Mouse (Mus musculus): ENCODE measurements around the gene Msgn1. TPM values are rescaled to one million over a fixed set of nuclear protein-coding genes. Genes with fewer than 3 reads are reported as not detected.

The Msgn1 gene
- polyA plus RNA-seq (2015; fragmentation: Nextera tagmentation; extraction: Ambion mirVana), result not detected in 2 replicates

GRCm38 (mm10) chr12:11208872-11209271 is at the start of gene Msgn1:
TSS of gene Msgn1 (minus strand) at chr12:11208972.
- no peak within 1 kb of the TSS for H3K4me3 ChIP-seq (ENCODE audit: low read length)
- ATAC-seq, result no peak
- 62% methylated on average over 5 of the region's 5 CpGs for WGBS
- H3K9ac ChIP-seq (ENCODE audit: low read depth, low read length), result no peak within 1 kb of the TSS
- H3K27ac ChIP-seq (ENCODE audit: low read depth, low read length), result no peak within 1 kb of the TSS
- no peaks in the 10 kb centered on the region for H3K36me3 ChIP-seq (ENCODE audit: control insufficient read depth, insufficient read depth, low read length)
- no peaks in the 10 kb centered on the region for H3K4me1 ChIP-seq (ENCODE audit: control insufficient read depth, insufficient read depth, low read depth, low read length)
- no peak within 1 kb of the TSS for H3K4me2 ChIP-seq (ENCODE audit: low read length)
- H3K27me3 ChIP-seq (replicated peaks; ENCODE audit: control insufficient read depth, insufficient read depth, low read length), result no peaks in the 10 kb centered on the region
- no peaks in the 10 kb centered on the region for H3K9me3 ChIP-seq (ENCODE audit: control insufficient read depth, low read length)

GRCm38 (mm10) chr12:11250322-11250721 is 41.5 kb upstream of the Msgn1 start:
- H3K36me3 ChIP-seq (ENCODE audit: control insufficient read depth, insufficient read depth, low read length), result no peaks in the 10 kb centered on the region
- WGBS, result 83% methylated on average over 3 of the region's 3 CpGs
- H3K4me2 ChIP-seq (ENCODE audit: low read length), result no peak overlapping the region
- no peak overlapping the region for H3K9ac ChIP-seq (ENCODE audit: low read depth, low read length)
- H3K27ac ChIP-seq (ENCODE audit: low read depth, low read length), result no peak overlapping the region
- no peaks in the 10 kb centered on the region for H3K9me3 ChIP-seq (ENCODE audit: control insufficient read depth, low read length)
- no peak overlapping the region for H3K4me3 ChIP-seq (ENCODE audit: low read length)
- H3K27me3 ChIP-seq (replicated peaks; ENCODE audit: control insufficient read depth, insufficient read depth, low read length), result no peaks in the 10 kb centered on the region
- ATAC-seq, result no peak
- no peaks in the 10 kb centered on the region for H3K4me1 ChIP-seq (ENCODE audit: control insufficient read depth, insufficient read depth, low read depth, low read length)

GRCm38 (mm10) chr12:11247460-11247859 is 38.7 kb upstream of the Msgn1 start:
- no peaks in the 10 kb centered on the region for H3K9me3 ChIP-seq (ENCODE audit: control insufficient read depth, low read length)
- H3K27me3 ChIP-seq (replicated peaks; ENCODE audit: control insufficient read depth, insufficient read depth, low read length), result no peaks in the 10 kb centered on the region
- H3K27ac ChIP-seq (ENCODE audit: low read depth, low read length), result no peak overlapping the region
- H3K4me3 ChIP-seq (ENCODE audit: low read length), result no peak overlapping the region
- H3K36me3 ChIP-seq (ENCODE audit: control insufficient read depth, insufficient read depth, low read length), result no peaks in the 10 kb centered on the region
- no peaks in the 10 kb centered on the region for H3K4me1 ChIP-seq (ENCODE audit: control insufficient read depth, insufficient read depth, low read depth, low read length)
- no peak overlapping the region for H3K4me2 ChIP-seq (ENCODE audit: low read length)
- ATAC-seq, result no peak
- H3K9ac ChIP-seq (ENCODE audit: low read depth, low read length), result no peak overlapping the region
- WGBS, result 100% methylated on average over 1 of the region's 1 CpGs

DNA sequence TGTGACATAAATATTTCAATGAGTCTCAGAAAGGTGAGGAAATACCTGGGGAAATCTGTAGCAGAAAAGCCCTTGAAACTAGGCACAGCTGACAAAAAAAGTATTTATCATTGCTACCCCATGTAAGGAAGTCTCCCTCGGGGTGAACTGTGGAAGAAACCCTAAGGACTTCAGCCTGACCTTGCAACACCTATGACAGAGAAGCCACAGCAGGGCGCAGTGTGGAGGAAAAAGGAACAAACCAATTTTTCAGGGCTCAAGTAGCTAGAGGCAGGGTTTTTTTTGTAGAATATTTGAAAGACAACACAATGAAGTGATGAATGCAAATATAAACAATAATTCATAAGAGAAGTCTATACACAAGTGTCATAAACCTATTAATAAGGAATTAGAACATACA is 27.2 kb upstream of the Msgn1 start:
- no peak for ATAC-seq
- WGBS, result 73% methylated on average over 2 of the region's 2 CpGs
- H3K27ac ChIP-seq (ENCODE audit: low read depth, low read length), result no peak overlapping the region
- no peaks in the 10 kb centered on the region for H3K36me3 ChIP-seq (ENCODE audit: control insufficient read depth, insufficient read depth, low read length)
- H3K4me2 ChIP-seq (ENCODE audit: low read length), result no peak overlapping the region
- H3K4me3 ChIP-seq (ENCODE audit: low read length), result no peak overlapping the region
- no peaks in the 10 kb centered on the region for H3K9me3 ChIP-seq (ENCODE audit: control insufficient read depth, low read length)
- H3K9ac ChIP-seq (ENCODE audit: low read depth, low read length), result no peak overlapping the region
- no peaks in the 10 kb centered on the region for H3K4me1 ChIP-seq (ENCODE audit: control insufficient read depth, insufficient read depth, low read depth, low read length)
- no peaks in the 10 kb centered on the region for H3K27me3 ChIP-seq (replicated peaks; ENCODE audit: control insufficient read depth, insufficient read depth, low read length)

- Histone ChIP-seq H3K36me3 (ENCODE audit: control insufficient read depth, insufficient read depth, low read length) (no peaks in the 10 kb centered on the region), H3K4me3 (ENCODE audit: low read length) (no peak overlapping the region), H3K9ac (ENCODE audit: low read depth, low read length) (no peak overlapping the region), H3K4me2 (ENCODE audit: low read length) (no peak overlapping the region), H3K9me3 (ENCODE audit: control insufficient read depth, low read length) (no peaks in the 10 kb centered on the region), H3K27me3 (replicated peaks; ENCODE audit: control insufficient read depth, insufficient read depth, low read length) (no peaks in the 10 kb centered on the region), H3K27ac (ENCODE audit: low read depth, low read length) (no peak overlapping the region), H3K4me1 (ENCODE audit: control insufficient read depth, insufficient read depth, low read depth, low read length) (no peaks in the 10 kb centered on the region)
- ATAC-seq, result no peak
- 74% methylated on average over 2 of the region's 2 CpGs for WGBS
Observed at GRCm38 (mm10) chr12:11230267-11230666, 21.5 kb upstream of the Msgn1 start.

DNA sequence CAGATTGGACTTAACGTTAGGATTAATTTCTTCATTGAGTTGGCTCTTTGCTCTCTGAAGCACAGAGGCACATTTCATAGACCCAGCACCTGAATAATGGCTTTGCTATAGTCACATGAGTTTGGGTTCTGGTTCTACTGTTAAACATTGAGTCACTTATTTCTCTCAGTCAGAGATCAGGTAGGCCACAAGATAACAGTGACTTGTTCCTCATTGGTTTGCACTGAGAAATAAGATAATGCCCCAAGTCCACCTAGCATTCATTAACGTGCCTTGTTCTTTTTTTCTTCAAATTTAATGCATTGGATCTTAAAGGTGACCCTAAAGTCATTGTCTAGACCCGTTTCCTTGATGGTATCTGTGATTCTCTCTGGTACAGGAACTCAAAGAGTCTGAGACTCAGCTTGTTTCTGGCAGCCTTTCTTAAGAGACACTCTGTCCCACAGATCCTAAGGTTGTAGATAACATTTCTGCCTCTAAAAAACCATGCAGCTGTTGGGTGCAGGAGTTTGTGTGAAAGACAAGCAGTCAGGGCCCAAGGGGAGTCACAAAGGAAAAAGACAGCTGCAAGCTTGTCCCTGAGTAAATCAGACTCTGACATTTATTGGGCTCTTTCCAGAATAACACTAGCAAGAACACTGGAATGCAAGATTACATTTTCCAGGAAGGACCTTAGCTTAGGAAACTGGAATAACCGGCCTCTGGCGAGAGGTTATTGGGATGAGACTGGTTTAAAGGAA is 17.9 kb upstream of the Msgn1 start:
- Histone ChIP-seq H3K27me3 (replicated peaks; ENCODE audit: control insufficient read depth, insufficient read depth, low read length) (no peaks in the 10 kb centered on the region), H3K27ac (ENCODE audit: low read depth, low read length) (no peak overlapping the region), H3K4me1 (ENCODE audit: control insufficient read depth, insufficient read depth, low read depth, low read length) (no peaks in the 10 kb centered on the region), H3K4me2 (ENCODE audit: low read length) (no peak overlapping the region), H3K36me3 (ENCODE audit: control insufficient read depth, insufficient read depth, low read length) (no peaks in the 10 kb centered on the region), H3K4me3 (ENCODE audit: low read length) (no peak overlapping the region), H3K9me3 (ENCODE audit: control insufficient read depth, low read length) (no peaks in the 10 kb centered on the region), H3K9ac (ENCODE audit: low read depth, low read length) (no peak overlapping the region)
- no peak for ATAC-seq
- WGBS, result 79% methylated on average over 5 of the region's 5 CpGs

- no peaks in the 10 kb centered on the region for H3K4me1 ChIP-seq (ENCODE audit: control insufficient read depth, insufficient read depth, low read depth, low read length)
- no peaks in the 10 kb centered on the region for H3K36me3 ChIP-seq (ENCODE audit: control insufficient read depth, insufficient read depth, low read length)
- WGBS, result 53% methylated on average over 1 of the region's 1 CpGs
- no peak overlapping the region for H3K4me2 ChIP-seq (ENCODE audit: low read length)
- H3K27me3 ChIP-seq (replicated peaks; ENCODE audit: control insufficient read depth, insufficient read depth, low read length), result no peaks in the 10 kb centered on the region
- H3K4me3 ChIP-seq (ENCODE audit: low read length), result no peak overlapping the region
- no peak overlapping the region for H3K27ac ChIP-seq (ENCODE audit: low read depth, low read length)
- H3K9me3 ChIP-seq (ENCODE audit: control insufficient read depth, low read length), result no peaks in the 10 kb centered on the region
- no peak for ATAC-seq
- H3K9ac ChIP-seq (ENCODE audit: low read depth, low read length), result no peak overlapping the region
Observed at GRCm38 (mm10) chr12:11226123-11226522, 17.4 kb upstream of the Msgn1 start.

DNA sequence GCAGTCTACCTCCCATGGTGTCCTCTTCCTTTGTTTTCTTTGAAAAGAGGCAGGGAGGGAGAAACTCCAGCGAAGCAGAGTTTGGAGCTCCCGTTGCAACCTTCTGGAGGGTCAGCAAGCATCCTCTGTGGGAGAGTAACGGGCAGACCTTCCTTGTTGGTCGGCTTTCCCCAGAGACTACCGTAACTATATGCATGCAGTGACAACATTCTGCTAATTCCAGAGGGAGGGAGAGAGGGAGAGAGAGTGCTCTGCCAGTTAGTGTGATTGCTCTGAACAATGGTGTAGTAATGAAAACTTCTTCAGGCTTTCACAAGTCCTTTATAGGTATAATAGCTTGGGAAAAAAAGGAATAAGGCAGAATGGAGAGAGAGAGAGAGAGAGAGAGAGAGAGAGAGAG is 15.9 kb upstream of the Msgn1 start:
- 4% methylated on average over 5 of the region's 5 CpGs for WGBS
- no peak overlapping the region for H3K4me2 ChIP-seq (ENCODE audit: low read length)
- ATAC-seq, result no peak

GRCm38 (mm10) chr12:11223090-11223489 is 14.3 kb upstream of the Msgn1 start:
- no peak overlapping the region for H3K27ac ChIP-seq (ENCODE audit: low read depth, low read length)
- H3K27me3 ChIP-seq (replicated peaks; ENCODE audit: control insufficient read depth, insufficient read depth, low read length), result no peaks in the 10 kb centered on the region
- no peak overlapping the region for H3K9ac ChIP-seq (ENCODE audit: low read depth, low read length)
- no peaks in the 10 kb centered on the region for H3K4me1 ChIP-seq (ENCODE audit: control insufficient read depth, insufficient read depth, low read depth, low read length)
- 94% methylated on average over 10 of the region's 10 CpGs for WGBS
- no peak for ATAC-seq
- H3K4me2 ChIP-seq (ENCODE audit: low read length), result no peak overlapping the region
- no peaks in the 10 kb centered on the region for H3K9me3 ChIP-seq (ENCODE audit: control insufficient read depth, low read length)
- no peak overlapping the region for H3K4me3 ChIP-seq (ENCODE audit: low read length)
- H3K36me3 ChIP-seq (ENCODE audit: control insufficient read depth, insufficient read depth, low read length), result no peaks in the 10 kb centered on the region

More for the DNA sequence above, 15.9 kb upstream of the Msgn1 start:
- Histone ChIP-seq H3K27ac (ENCODE audit: low read depth, low read length) (no peak overlapping the region), H3K4me3 (ENCODE audit: low read length) (no peak overlapping the region), H3K9me3 (ENCODE audit: control insufficient read depth, low read length) (no peaks in the 10 kb centered on the region), H3K36me3 (ENCODE audit: control insufficient read depth, insufficient read depth, low read length) (no peaks in the 10 kb centered on the region), H3K27me3 (replicated peaks; ENCODE audit: control insufficient read depth, insufficient read depth, low read length) (no peaks in the 10 kb centered on the region), H3K9ac (ENCODE audit: low read depth, low read length) (no peak overlapping the region), H3K4me1 (ENCODE audit: control insufficient read depth, insufficient read depth, low read depth, low read length) (no peaks in the 10 kb centered on the region)
